27 mouse cellular contexts compared by ENCODE assay signal in genomic region chr2:52043485-52043884, GRCm38 (mm10). TPM values are rescaled to one million over a fixed set of nuclear protein-coding genes. Genes with fewer than 3 reads are reported as not detected.
DNase-seq lines count a peak whose midpoint lies in the region; ATAC-seq and TF ChIP-seq lines count a peak whose summit lies in the region.
"Had no signal": no experiment of that assay in that cellular context is flagged by ENCODE, and none has a peak within 500 bp of the region (broad histone marks: within the 10 kb centered on the region; RNA-seq: fewer than 3 reads in every experiment).

No protein-coding gene starts in this region.

- H3K27ac ChIP-seq in hindbrain, postnatal 0 days: no peak overlapping the region
- H3K27ac ChIP-seq in hindbrain, embryonic 16.5 days (ENCODE audit: low read depth, low read length): no peak overlapping the region
- no peak overlapping the region for H3K27ac ChIP-seq in midbrain, embryonic 14.5 days (replicated peaks; ENCODE audit: low read depth, low read length)
- no peak overlapping the region for H3K27ac ChIP-seq in midbrain, embryonic 16.5 days (ENCODE audit: low read length)
- H3K27ac ChIP-seq: embryonic facial prominence, embryonic 15.5 days; forebrain, embryonic 12.5 days; gastrocnemius, adult 2 months; hindbrain, embryonic 10.5 days; hindbrain, embryonic 15.5 days; intestine, embryonic 15.5 days; kidney, postnatal 0 days; liver, embryonic 15.5 days; lung, embryonic 15.5 days; midbrain, embryonic 10.5 days; stomach, postnatal 0 days had no signal

- H3K36me3 ChIP-seq in hindbrain, postnatal 0 days (ENCODE audit: insufficient read depth, low read length): no peaks in the 10 kb centered on the region
- H3K36me3 ChIP-seq in hindbrain, embryonic 16.5 days (ENCODE audit: control insufficient read depth, insufficient read depth, low read length): no peaks in the 10 kb centered on the region
- no peaks in the 10 kb centered on the region for H3K36me3 ChIP-seq in midbrain, embryonic 14.5 days (ENCODE audit: control insufficient read depth, insufficient read depth, low read length)
- H3K36me3 ChIP-seq in midbrain, embryonic 16.5 days (ENCODE audit: control insufficient read depth, insufficient read depth, low read length): no peaks in the 10 kb centered on the region
- H3K36me3 ChIP-seq: hindbrain, embryonic 15.5 days; intestine, embryonic 15.5 days; liver, embryonic 15.5 days; lung, embryonic 15.5 days had no signal

- peak; percentile 31 for DNase-seq in hindbrain, postnatal 0 days (ENCODE audit: low spot score)
- DNase-seq in midbrain, embryonic 14.5 days: peak; percentile 17
- peak; percentile 73 for DNase-seq in brain, adult 2 months (ENCODE audit: low read depth, low spot score)
- DNase-seq in retina, postnatal 1 day: peak; percentile 75
- no peak for DNase-seq in B cell, adult 2 months
- DNase-seq: adrenal gland, postnatal 10 days; cerebellum, adult 11-12 months; cerebellum, adult 9-11 months; gastrocnemius, adult 2 months; kidney, adult 2 months; kidney, postnatal 4 days; thymus, adult 18-20 months; thymus, postnatal 25 days had no signal

- ATAC-seq in hindbrain, postnatal 0 days: no peak
- ATAC-seq in hindbrain, embryonic 16.5 days: no peak
- ATAC-seq in midbrain, embryonic 14.5 days (ENCODE audit: low FRiP score, low TSS enrichment): no peak
- no peak for ATAC-seq in midbrain, embryonic 16.5 days
- ATAC-seq: intestine, embryonic 15.5 days had no signal

- no peak overlapping the region for H3K4me3 ChIP-seq in hindbrain, postnatal 0 days (ENCODE audit: low read length)
- H3K4me3 ChIP-seq in hindbrain, embryonic 16.5 days (ENCODE audit: low read length): no peak overlapping the region
- H3K4me3 ChIP-seq in midbrain, embryonic 14.5 days (replicated peaks; ENCODE audit: low read depth, low read length): no peak overlapping the region
- H3K4me3 ChIP-seq in midbrain, embryonic 16.5 days (ENCODE audit: low read depth, low read length): no peak overlapping the region
- H3K4me3 ChIP-seq: embryonic facial prominence, embryonic 15.5 days; forebrain, embryonic 12.5 days; gastrocnemius, adult 2 months; hindbrain, embryonic 10.5 days; hindbrain, embryonic 15.5 days; intestine, embryonic 15.5 days; liver, embryonic 15.5 days; lung, embryonic 15.5 days; midbrain, embryonic 10.5 days had no signal

- no peak overlapping the region for H3K4me2 ChIP-seq in hindbrain, postnatal 0 days (ENCODE audit: low read depth, low read length)
- no peak overlapping the region for H3K4me2 ChIP-seq in hindbrain, embryonic 16.5 days (ENCODE audit: low read length)
- no peak overlapping the region for H3K4me2 ChIP-seq in midbrain, embryonic 14.5 days (ENCODE audit: low read length)
- no peak overlapping the region for H3K4me2 ChIP-seq in midbrain, embryonic 16.5 days (ENCODE audit: low read length)
- H3K4me2 ChIP-seq: embryonic facial prominence, embryonic 15.5 days; forebrain, embryonic 12.5 days; hindbrain, embryonic 15.5 days; intestine, embryonic 15.5 days; liver, embryonic 15.5 days; lung, embryonic 15.5 days had no signal

- no peak overlapping the region for H3K9ac ChIP-seq in hindbrain, postnatal 0 days (replicated peaks; ENCODE audit: low read length)
- no peak overlapping the region for H3K9ac ChIP-seq in hindbrain, embryonic 16.5 days (ENCODE audit: low read depth, low read length)
- H3K9ac ChIP-seq in midbrain, embryonic 14.5 days (replicated peaks; ENCODE audit: low read length): no peak overlapping the region
- H3K9ac ChIP-seq in midbrain, embryonic 16.5 days (ENCODE audit: low read depth, low read length): no peak overlapping the region
- H3K9ac ChIP-seq: embryonic facial prominence, embryonic 15.5 days; forebrain, embryonic 12.5 days; hindbrain, embryonic 15.5 days; intestine, embryonic 15.5 days; liver, embryonic 15.5 days; lung, embryonic 15.5 days had no signal

- H3K27me3 ChIP-seq in hindbrain, postnatal 0 days (ENCODE audit: insufficient read depth, low read length): no peaks in the 10 kb centered on the region
- H3K27me3 ChIP-seq in hindbrain, embryonic 16.5 days (replicated peaks; ENCODE audit: control insufficient read depth, insufficient read depth, low read length): no peaks in the 10 kb centered on the region
- H3K27me3 ChIP-seq in midbrain, embryonic 14.5 days (ENCODE audit: control insufficient read depth, insufficient read depth, low read length): no peaks in the 10 kb centered on the region
- H3K27me3 ChIP-seq in midbrain, embryonic 16.5 days (ENCODE audit: control insufficient read depth, insufficient read depth, low read depth, low read length): no peaks in the 10 kb centered on the region
- H3K27me3 ChIP-seq: CH12.LX; embryonic facial prominence, embryonic 15.5 days; forebrain, embryonic 12.5 days; hindbrain, embryonic 15.5 days; intestine, embryonic 15.5 days; lung, embryonic 15.5 days had no signal

- no peak for TF ChIP-seq CTCF in hindbrain, postnatal 0 days (IDR thresholded peaks at IDR 0.05; ENCODE audit: low read depth)

- H3K4me1 ChIP-seq in hindbrain, postnatal 0 days (ENCODE audit: insufficient read depth, low read length): no peaks in the 10 kb centered on the region
- H3K4me1 ChIP-seq in hindbrain, embryonic 16.5 days (ENCODE audit: control insufficient read depth, insufficient read depth, low read depth, low read length): no peaks in the 10 kb centered on the region
- H3K4me1 ChIP-seq in midbrain, embryonic 14.5 days (ENCODE audit: control insufficient read depth, insufficient read depth, low read length): 0 out of 2 replicates have a peak, but pooled peaks cover 2% of the 10 kb centered on the region
- peaks cover 3% of the 10 kb centered on the region; the same call in 1 of the 2 replicates for H3K4me1 ChIP-seq in midbrain, embryonic 16.5 days (ENCODE audit: control insufficient read depth, insufficient read depth, low read length)
- H3K4me1 ChIP-seq: intestine, embryonic 15.5 days; liver, embryonic 15.5 days; lung, embryonic 15.5 days had no signal

- WGBS in hindbrain, postnatal 0 days: 49% methylated on average over 11 of the region's 11 CpGs
- 66% methylated on average over 11 of the region's 11 CpGs for WGBS in hindbrain, embryonic 16.5 days
- 56% methylated on average over 11 of the region's 11 CpGs for WGBS in midbrain, embryonic 14.5 days
- WGBS in midbrain, embryonic 16.5 days: 57% methylated on average over 11 of the region's 11 CpGs

- H3K9me3 ChIP-seq in hindbrain, postnatal 0 days (ENCODE audit: low read length): no peaks in the 10 kb centered on the region
- no peaks in the 10 kb centered on the region for H3K9me3 ChIP-seq in hindbrain, embryonic 16.5 days (ENCODE audit: control insufficient read depth, low read length)
- H3K9me3 ChIP-seq in midbrain, embryonic 14.5 days (ENCODE audit: control insufficient read depth, low read length): no peaks in the 10 kb centered on the region
- H3K9me3 ChIP-seq in midbrain, embryonic 16.5 days (replicated peaks; ENCODE audit: control insufficient read depth, low read length, poor library complexity, severe bottlenecking): no peaks in the 10 kb centered on the region
- H3K9me3 ChIP-seq: embryonic facial prominence, embryonic 15.5 days; forebrain, embryonic 12.5 days; hindbrain, embryonic 10.5 days; hindbrain, embryonic 15.5 days; intestine, embryonic 15.5 days; liver, embryonic 15.5 days; lung, embryonic 15.5 days; midbrain, embryonic 10.5 days had no signal

RNA-seq across cellular contexts. Expression of gene Tnfaip6, which starts 5.7 kb away (rescaled TPM):
- total RNA-seq in hindbrain, postnatal 0 days (2014; rRNA removed): 3.0 and 3.2 TPM in 2 replicates
- polyA plus RNA-seq in hindbrain, postnatal 0 days (2015; fragmentation: Nextera tagmentation; extraction: Ambion mirVana): 5.8 TPM in 2 replicates
- polyA plus RNA-seq in hindbrain, embryonic 16.5 days (2015; fragmentation: Nextera tagmentation; extraction: Ambion mirVana): 3.8 and 4.1 TPM in 2 replicates
- polyA plus RNA-seq in midbrain, embryonic 14.5 days (2014; fragmentation: Nextera tagmentation; extraction: Ambion mirVana): 2.7 and 3.9 TPM in 2 replicates
- polyA plus RNA-seq in midbrain, embryonic 16.5 days (2015; fragmentation: Nextera tagmentation; extraction: Ambion mirVana): 2.8 and 3.8 TPM in 2 replicates
- polyA plus RNA-seq: liver, adult 2 months had no signal

RNA-seq across cellular contexts. Expression of gene Rif1, which starts 29.1 kb away (rescaled TPM):
- 17.5 and 26.9 TPM in 2 replicates for total RNA-seq in hindbrain, postnatal 0 days (2014; rRNA removed)
- polyA plus RNA-seq in hindbrain, postnatal 0 days (2015; fragmentation: Nextera tagmentation; extraction: Ambion mirVana): 15.2 and 17.1 TPM in 2 replicates
- polyA plus RNA-seq in hindbrain, embryonic 16.5 days (2015; fragmentation: Nextera tagmentation; extraction: Ambion mirVana): 10.2 and 13.2 TPM in 2 replicates
- polyA plus RNA-seq in midbrain, embryonic 14.5 days (2014; fragmentation: Nextera tagmentation; extraction: Ambion mirVana): 28.5 and 34.2 TPM in 2 replicates
- 18.2 and 19.3 TPM in 2 replicates for polyA plus RNA-seq in midbrain, embryonic 16.5 days (2015; fragmentation: Nextera tagmentation; extraction: Ambion mirVana)

Comparison
In these comparisons a context has a peak if more than half of its experiments do, and no peak if none do; other contexts are left out.
1. DNase-seq: peak in hindbrain, postnatal 0 days (single experiment), midbrain, embryonic 14.5 days (single experiment), brain, adult 2 months (single experiment) and retina, postnatal 1 day (single experiment); none in B cell, adult 2 months (0 of 2).